In genomic region chr6:84318774-84319173, GRCm38 (mm10) we compare ENCODE assay signal across 9 mouse cellular contexts.
DNase-seq lines count a peak whose midpoint lies in the region; ATAC-seq lines count a peak whose summit lies in the region.
"Had no signal": no experiment of that assay in that cellular context is flagged by ENCODE, and none has a peak within 500 bp of the region (broad histone marks: within the 10 kb centered on the region; RNA-seq: fewer than 3 reads in every experiment).

No protein-coding gene starts in this region.

- no peaks in the 10 kb centered on the region for H3K9me3 ChIP-seq in lung, embryonic 15.5 days
- H3K9me3 ChIP-seq in heart, embryonic 14.5 days (ENCODE audit: control insufficient read depth, low read length), result no peaks in the 10 kb centered on the region
- H3K9me3 ChIP-seq in limb, embryonic 10.5 days (replicated peaks), result no peaks in the 10 kb centered on the region
- H3K9me3 ChIP-seq: heart, embryonic 15.5 days had no signal

- H3K4me3 ChIP-seq in lung, embryonic 15.5 days, result no peak overlapping the region
- no peak overlapping the region for H3K4me3 ChIP-seq in heart, embryonic 14.5 days (ENCODE audit: control insufficient read depth in 1 of 2, insufficient read depth in 1 of 2, low read depth in 1 of 2, low read length in 2 of 2)
- H3K4me3 ChIP-seq in limb, embryonic 10.5 days, result no peak overlapping the region
- H3K4me3 ChIP-seq: heart, embryonic 15.5 days had no signal

- no peaks in the 10 kb centered on the region for H3K36me3 ChIP-seq in lung, embryonic 15.5 days
- H3K36me3 ChIP-seq in heart, embryonic 14.5 days (ENCODE audit: control insufficient read depth, insufficient read depth, low read length), result no peaks in the 10 kb centered on the region
- H3K36me3 ChIP-seq in limb, embryonic 10.5 days, result no peaks in the 10 kb centered on the region
- H3K36me3 ChIP-seq: heart, embryonic 15.5 days had no signal

- peak; percentile 15; the same call in 1 of the 2 replicates for ATAC-seq in lung, embryonic 15.5 days (ENCODE audit: borderline replicate concordance, extremely low read depth, low FRiP score, low TSS enrichment)
- ATAC-seq in heart, embryonic 14.5 days (ENCODE audit: insufficient number of reproducible peaks, insufficient read depth, low FRiP score, low read depth), result 0 out of 2 replicates have a peak, but pooled peaks have one; percentile 28

- no peak overlapping the region for H3K4me2 ChIP-seq in lung, embryonic 15.5 days
- H3K4me2 ChIP-seq in heart, embryonic 14.5 days (ENCODE audit: low read length), result no peak overlapping the region
- H3K4me2 ChIP-seq: heart, embryonic 15.5 days had no signal

- no peak overlapping the region for H3K9ac ChIP-seq in lung, embryonic 15.5 days
- H3K9ac ChIP-seq in heart, embryonic 14.5 days (ENCODE audit: low read length), result no peak overlapping the region
- H3K9ac ChIP-seq: heart, embryonic 15.5 days had no signal

- no peak for DNase-seq in lung, postnatal 36 days
- DNase-seq in cerebellum, postnatal 10 days, result peak; percentile 94 to 95
- DNase-seq in limb, embryonic 10.5 days (ENCODE audit: low spot score), result no peak
- no peak for DNase-seq in urinary bladder, adult 2 months (ENCODE audit: low spot score)
- DNase-seq in thymus, postnatal 0 days (ENCODE audit: low spot score), result no peak
- no peak for DNase-seq in testis, postnatal 14 days (ENCODE audit: low spot score)

- no peak overlapping the region for H3K27ac ChIP-seq in lung, embryonic 15.5 days
- no peak overlapping the region for H3K27ac ChIP-seq in heart, embryonic 14.5 days (replicated peaks in 1 of 2; ENCODE audit: control insufficient read depth in 1 of 2, insufficient read depth in 1 of 2, low read depth in 2 of 2, low read length in 2 of 2)
- H3K27ac ChIP-seq in limb, embryonic 10.5 days, result peak overlapping the region; percentile 77; the same call in 1 of the 2 replicates
- H3K27ac ChIP-seq: heart, embryonic 15.5 days had no signal

- 14% methylated on average over 4 of the region's 4 CpGs for WGBS in lung, embryonic 15.5 days
- 4% methylated on average over 4 of the region's 4 CpGs for WGBS in heart, embryonic 14.5 days
- 13% methylated on average over 4 of the region's 4 CpGs for WGBS in limb, embryonic 10.5 days

- no peaks in the 10 kb centered on the region for H3K4me1 ChIP-seq in lung, embryonic 15.5 days
- H3K4me1 ChIP-seq in heart, embryonic 14.5 days (ENCODE audit: control insufficient read depth in 2 of 2, insufficient read depth in 2 of 2, low read length in 2 of 2), result peaks cover 7 to 8% of the 10 kb centered on the region in 2 experiments
- H3K4me1 ChIP-seq in limb, embryonic 10.5 days, result peaks cover 61% of the 10 kb centered on the region

- peaks cover 8% of the 10 kb centered on the region; the same call in 1 of the 2 replicates for H3K27me3 ChIP-seq in lung, embryonic 15.5 days
- peaks cover 30% of the 10 kb centered on the region; the same call in 1 of the 2 replicates for H3K27me3 ChIP-seq in heart, embryonic 14.5 days (ENCODE audit: control insufficient read depth, insufficient read depth, low read length)
- H3K27me3 ChIP-seq in limb, embryonic 10.5 days (ENCODE audit: low read depth, poor library complexity, severe bottlenecking), result no peaks in the 10 kb centered on the region

Comparison
In these comparisons a context has a peak if more than half of its experiments do, and no peak if none do; other contexts are left out.
1. DNase-seq: peak in cerebellum, postnatal 10 days (2 of 2); none in lung, postnatal 36 days (single experiment), limb, embryonic 10.5 days (single experiment), urinary bladder, adult 2 months (single experiment), thymus, postnatal 0 days (single experiment) and testis, postnatal 14 days (single experiment).